Mouse (Mus musculus): ENCODE data around the gene Rasl10b. TPM values are rescaled to one million over a fixed set of nuclear protein-coding genes. Genes with fewer than 3 reads are reported as not detected.
A peak's percentile ranks its signal among the peaks of the same experiment; 100 is the strongest.

Rasl10b gene
- polyA plus RNA-seq, 1 experiment from 2014 or later: 17.7 TPM

- 35% methylated on average over 8 of the region's 8 CpGs for WGBS
- Histone ChIP-seq H3K4me3 (no peak overlapping the region), H3K4me2 (replicated peaks) (no peak overlapping the region), H3K27ac (no peak overlapping the region), H3K9ac (no peak overlapping the region), H3K9me3 (replicated peaks) (no peaks in the 10 kb centered on the region), H3K36me3 (peaks cover 9% of the 10 kb centered on the region), H3K27me3 (0 out of 2 replicates have a peak, but pooled peaks cover 6% of the 10 kb centered on the region), H3K4me1 (peaks cover 16% of the 10 kb centered on the region)
- no peak for ATAC-seq (ENCODE audit: low FRiP score)
Observed at GRCm38 (mm10) chr11:83408242-83408641, 695 bp upstream of the Rasl10b start.

DNA sequence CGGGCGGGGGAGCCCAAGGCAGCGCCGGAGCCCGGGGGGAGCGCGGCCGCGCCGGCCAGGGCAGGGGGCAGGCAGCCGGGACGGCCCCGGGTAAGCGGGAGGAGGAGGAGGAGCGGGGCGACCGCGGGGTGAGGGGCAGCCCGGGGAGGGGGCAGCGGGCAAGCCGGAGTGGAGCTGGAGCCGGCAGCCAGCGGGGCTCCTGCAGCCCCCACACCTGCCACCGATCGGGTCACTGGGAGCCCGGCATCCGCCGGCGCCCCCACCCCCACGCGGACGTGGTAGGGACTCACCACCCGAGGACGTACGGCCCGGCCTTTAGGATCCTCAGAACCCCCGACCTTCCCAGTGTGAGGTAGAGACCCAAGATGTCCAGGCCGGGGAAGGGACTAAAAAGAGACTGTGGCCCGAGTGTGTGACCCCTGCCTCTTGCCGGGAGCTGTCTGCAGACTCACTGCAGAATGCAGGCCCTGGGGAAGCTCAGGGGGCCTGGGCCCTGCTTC, 905 bp downstream of the Rasl10b start:
- H3K9ac ChIP-seq: peak overlapping the region; percentile 96
- WGBS: 1% methylated on average over 25 of the region's 40 CpGs
- H3K4me2 ChIP-seq (replicated peaks): peak overlapping the region; percentile 68
- H3K9me3 ChIP-seq (replicated peaks): no peaks in the 10 kb centered on the region
- H3K4me3 ChIP-seq: peak overlapping the region; percentile 92
- H3K27me3 ChIP-seq: 0 out of 2 replicates have a peak, but pooled peaks cover 6% of the 10 kb centered on the region
- H3K4me1 ChIP-seq: peaks cover 16% of the 10 kb centered on the region
- H3K27ac ChIP-seq: peak overlapping the region; percentile 71
- ATAC-seq (ENCODE audit: low FRiP score): peak; percentile 27
- no peaks in the 10 kb centered on the region for H3K36me3 ChIP-seq

- Histone ChIP-seq H3K4me3 (peak overlapping the region; percentile 92), H3K4me1 (peaks cover 16% of the 10 kb centered on the region), H3K27me3 (0 out of 2 replicates have a peak, but pooled peaks cover 6% of the 10 kb centered on the region), H3K4me2 (replicated peaks) (peak overlapping the region; percentile 68), H3K9me3 (replicated peaks) (no peaks in the 10 kb centered on the region), H3K27ac (no peak overlapping the region), H3K9ac (peak overlapping the region; percentile 96), H3K36me3 (no peaks in the 10 kb centered on the region)
- ATAC-seq (ENCODE audit: low FRiP score): no peak
- WGBS: 25% methylated on average over 6 of the region's 6 CpGs
Observed at GRCm38 (mm10) chr11:83410510-83410909, 1.6 kb downstream of the Rasl10b start.

- H3K36me3 ChIP-seq: no peaks in the 10 kb centered on the region
- no peak overlapping the region for H3K4me2 ChIP-seq (replicated peaks)
- ATAC-seq (ENCODE audit: low FRiP score): no peak
- H3K27me3 ChIP-seq: peaks cover 54% of the 10 kb centered on the region
- no peak overlapping the region for H3K4me3 ChIP-seq
- H3K27ac ChIP-seq: no peak overlapping the region
- H3K9ac ChIP-seq: no peak overlapping the region
- WGBS: 14% methylated on average over 5 of the region's 5 CpGs
- peaks cover 7% of the 10 kb centered on the region for H3K4me1 ChIP-seq
- no peaks in the 10 kb centered on the region for H3K9me3 ChIP-seq (replicated peaks)
Observed at GRCm38 (mm10) chr11:83417080-83417479, 8.1 kb downstream of the Rasl10b start.

GRCm38 (mm10) chr11:83417708-83418107, 8.8 kb downstream of the Rasl10b start:
- Histone ChIP-seq H3K9ac (no peak overlapping the region), H3K4me3 (no peak overlapping the region), H3K4me2 (replicated peaks) (no peak overlapping the region), H3K27ac (no peak overlapping the region), H3K9me3 (replicated peaks) (no peaks in the 10 kb centered on the region), H3K36me3 (no peaks in the 10 kb centered on the region), H3K4me1 (peaks cover 7% of the 10 kb centered on the region), H3K27me3 (peaks cover 52% of the 10 kb centered on the region)
- WGBS: 77% methylated on average over 7 of the region's 7 CpGs
- no peak for ATAC-seq (ENCODE audit: low FRiP score)

DNA sequence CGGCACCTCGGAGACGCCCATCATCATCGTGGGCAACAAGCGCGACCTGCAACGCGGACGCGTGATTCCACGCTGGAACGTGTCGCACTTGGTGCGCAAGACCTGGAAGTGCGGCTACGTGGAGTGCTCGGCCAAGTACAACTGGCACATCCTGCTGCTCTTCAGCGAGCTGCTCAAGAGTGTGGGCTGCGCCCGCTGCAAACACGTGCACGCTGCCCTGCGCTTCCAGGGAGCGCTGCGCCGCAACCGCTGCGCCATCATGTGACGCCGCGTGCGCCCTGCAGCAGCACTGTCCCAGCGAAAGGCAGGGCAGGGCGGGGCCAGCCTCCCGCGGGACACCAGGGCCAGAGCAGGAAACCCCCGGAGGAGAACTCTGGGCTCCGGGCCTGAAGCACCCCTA, 9.6 kb downstream of the Rasl10b start:
- 0 out of 2 replicates have a peak overlapping the region, but pooled peaks have one; percentile 8 for H3K9ac ChIP-seq
- H3K4me3 ChIP-seq: peak overlapping the region; percentile 16; the same call in 1 of the 2 replicates
- H3K4me1 ChIP-seq: peaks cover 7% of the 10 kb centered on the region
- peak overlapping the region; percentile 43 for H3K4me2 ChIP-seq (replicated peaks)
- H3K27me3 ChIP-seq: peaks cover 56% of the 10 kb centered on the region
- 7% methylated on average over 38 of the region's 38 CpGs for WGBS
- H3K9me3 ChIP-seq (replicated peaks): no peaks in the 10 kb centered on the region
- H3K36me3 ChIP-seq: no peaks in the 10 kb centered on the region
- H3K27ac ChIP-seq: no peak overlapping the region
- peak; percentile 68 for ATAC-seq (ENCODE audit: low FRiP score)

DNA sequence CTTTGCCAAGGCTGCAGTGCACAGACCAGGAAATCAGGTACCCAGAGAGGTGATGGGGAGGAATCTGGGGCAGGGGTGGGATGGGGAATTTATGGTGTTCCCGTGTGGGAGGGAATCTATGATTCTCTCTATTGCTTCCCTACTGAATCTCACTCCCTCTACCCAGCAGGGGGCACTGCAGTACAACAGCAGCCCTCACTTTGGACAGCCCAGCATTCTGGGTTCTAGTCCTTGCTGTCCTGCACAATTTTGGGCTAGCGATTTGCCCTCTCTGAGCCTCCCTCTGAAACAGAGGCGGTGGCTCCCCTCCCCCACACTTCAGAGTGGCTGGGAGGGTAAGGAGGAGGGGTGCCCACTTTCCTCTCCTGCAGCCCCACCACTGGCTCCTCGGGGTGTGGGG, 11.4 kb downstream of the Rasl10b start:
- H3K9ac ChIP-seq: no peak overlapping the region
- no peak overlapping the region for H3K27ac ChIP-seq
- no peaks in the 10 kb centered on the region for H3K36me3 ChIP-seq
- H3K27me3 ChIP-seq: peaks cover 59% of the 10 kb centered on the region
- H3K4me2 ChIP-seq (replicated peaks): no peak overlapping the region
- WGBS: 34% methylated on average over 4 of the region's 4 CpGs
- no peaks in the 10 kb centered on the region for H3K9me3 ChIP-seq (replicated peaks)
- no peak for ATAC-seq (ENCODE audit: low FRiP score)
- H3K4me3 ChIP-seq: no peak overlapping the region
- peaks cover 7% of the 10 kb centered on the region for H3K4me1 ChIP-seq

GRCm38 (mm10) chr11:83421305-83421704, 12.4 kb downstream of the Rasl10b start:
- Histone ChIP-seq H3K27me3 (peaks cover 67% of the 10 kb centered on the region), H3K36me3 (no peaks in the 10 kb centered on the region)

GRCm38 (mm10) chr11:83424681-83425080, 15.7 kb downstream of the Rasl10b start:
- Histone ChIP-seq H3K27ac (no peak overlapping the region), H3K9me3 (replicated peaks) (no peaks in the 10 kb centered on the region), H3K4me1 (no peaks in the 10 kb centered on the region), H3K9ac (no peak overlapping the region), H3K36me3 (no peaks in the 10 kb centered on the region), H3K27me3 (peaks cover 62% of the 10 kb centered on the region), H3K4me2 (replicated peaks) (no peak overlapping the region), H3K4me3 (no peak overlapping the region)
- 8% methylated on average over 8 of the region's 8 CpGs for WGBS
- peak; percentile 32; the same call in 1 of the 2 replicates for ATAC-seq (ENCODE audit: low FRiP score)

More at GRCm38 (mm10) chr11:83421305-83421704, 12.4 kb downstream of the Rasl10b start:
- Histone ChIP-seq H3K9ac (no peak overlapping the region), H3K4me1 (peaks cover 7% of the 10 kb centered on the region), H3K4me2 (replicated peaks) (no peak overlapping the region), H3K9me3 (replicated peaks) (no peaks in the 10 kb centered on the region), H3K27ac (no peak overlapping the region), H3K4me3 (no peak overlapping the region)
- ATAC-seq (ENCODE audit: low FRiP score): no peak
- WGBS: 3% methylated on average over 9 of the region's 9 CpGs

- H3K4me1 ChIP-seq: no peaks in the 10 kb centered on the region
- peaks cover 52% of the 10 kb centered on the region for H3K27me3 ChIP-seq
- no peak overlapping the region for H3K9ac ChIP-seq
- H3K4me3 ChIP-seq: peak overlapping the region; percentile 11
- H3K4me2 ChIP-seq (replicated peaks): peak overlapping the region; percentile 14; the same call in 1 of the 2 replicates
- H3K9me3 ChIP-seq (replicated peaks): no peaks in the 10 kb centered on the region
- no peak for ATAC-seq (ENCODE audit: low FRiP score)
- no peaks in the 10 kb centered on the region for H3K36me3 ChIP-seq
- WGBS: 37% methylated on average over 17 of the region's 17 CpGs
- H3K27ac ChIP-seq: no peak overlapping the region
Observed at GRCm38 (mm10) chr11:83426964-83427363, 18.0 kb downstream of the Rasl10b start.

- Histone ChIP-seq H3K27ac (no peak within 1 kb of the TSS), H3K36me3 (no peaks in the 10 kb centered on the region), H3K4me3 (no peak within 1 kb of the TSS), H3K9ac (no peak within 1 kb of the TSS), H3K9me3 (replicated peaks) (no peaks in the 10 kb centered on the region), H3K27me3 (peaks cover 44% of the 10 kb centered on the region), H3K4me2 (replicated peaks) (no peak within 1 kb of the TSS), H3K4me1 (no peaks in the 10 kb centered on the region)
- no peak for ATAC-seq (ENCODE audit: low FRiP score)
- WGBS: 53% methylated on average over 5 of the region's 5 CpGs
Observed at GRCm38 (mm10) chr11:83429355-83429754, 20.4 kb downstream of the Rasl10b start, which contains the start of gene Gas2l2. TSS of gene Gas2l2 (minus strand) at chr11:83429455.

DNA sequence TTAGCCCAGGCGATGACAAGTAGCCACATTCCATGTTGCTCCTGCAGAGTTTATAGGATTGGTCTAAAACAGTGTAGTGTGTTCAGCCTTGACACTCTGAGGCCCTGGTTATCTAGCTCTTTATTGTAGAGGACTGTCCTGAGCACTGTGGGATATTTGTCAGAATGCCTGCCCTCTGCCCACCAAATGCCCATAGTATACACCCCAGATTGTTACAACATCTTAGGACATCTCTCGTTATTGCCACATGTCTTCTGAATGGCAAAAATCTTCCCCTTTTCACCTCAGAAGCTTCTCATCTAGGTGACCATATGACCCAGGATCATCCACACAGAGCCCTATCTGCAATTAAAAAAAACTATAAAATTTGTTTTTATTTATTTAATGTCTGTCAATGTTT, 23.6 kb downstream of the Rasl10b start:
- Histone ChIP-seq H3K27me3 (peaks cover 19% of the 10 kb centered on the region), H3K4me1 (no peaks in the 10 kb centered on the region), H3K4me2 (replicated peaks) (no peak overlapping the region), H3K27ac (no peak overlapping the region), H3K4me3 (no peak overlapping the region), H3K36me3 (no peaks in the 10 kb centered on the region), H3K9ac (no peak overlapping the region), H3K9me3 (replicated peaks) (no peaks in the 10 kb centered on the region)
- no peak for ATAC-seq (ENCODE audit: low FRiP score)
- WGBS: 77% methylated on average over 2 of the region's 2 CpGs

DNA sequence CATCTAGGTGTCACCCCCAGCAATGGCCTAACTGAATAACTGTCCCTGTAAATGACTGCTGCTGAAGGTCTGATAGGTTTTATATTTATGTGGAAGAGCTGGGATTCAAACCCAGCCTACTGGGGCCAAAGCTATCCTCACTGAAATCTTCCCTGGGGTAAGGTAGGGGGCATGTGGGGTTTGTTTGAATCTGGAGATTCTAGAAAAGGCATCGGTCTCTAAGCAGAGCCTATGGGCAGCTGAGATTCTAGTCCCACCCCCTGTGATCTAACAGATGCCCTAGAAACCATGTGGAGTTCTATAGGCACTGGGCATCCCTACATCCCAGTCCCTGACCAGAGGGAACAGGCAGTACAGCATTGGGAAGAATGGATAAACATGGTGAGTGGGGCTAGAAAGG, 28.4 kb downstream of the Rasl10b start, which contains the start of gene 1700020L24Rik:
TSS of gene 1700020L24Rik (plus strand) at position 301 of the 400 bp plus-strand sequence.
- no peak for ATAC-seq (ENCODE audit: low FRiP score)
- H3K27ac ChIP-seq: no peak within 1 kb of the TSS
- 73% methylated on average over 1 of the region's 1 CpGs for WGBS

More for the DNA sequence above, 28.4 kb downstream of the Rasl10b start, which contains the start of gene 1700020L24Rik:
- peaks cover under 1% of the 10 kb centered on the region; the same call in 1 of the 2 replicates for H3K4me1 ChIP-seq
- no peak within 1 kb of the TSS for H3K4me3 ChIP-seq
- H3K9me3 ChIP-seq (replicated peaks): no peaks in the 10 kb centered on the region
- no peak within 1 kb of the TSS for H3K9ac ChIP-seq
- H3K4me2 ChIP-seq (replicated peaks): no peak within 1 kb of the TSS
- peaks cover 20% of the 10 kb centered on the region for H3K27me3 ChIP-seq
- H3K36me3 ChIP-seq: no peaks in the 10 kb centered on the region
